Mouse (Mus musculus): ENCODE data around the gene Ccdc88c. TPM values are rescaled to one million over a fixed set of nuclear protein-coding genes. Genes with fewer than 3 reads are reported as not detected.

Ccdc88c gene
- polyA plus RNA-seq, 1 experiment: 20.9 TPM

- H3K4me3 ChIP-seq (ENCODE audit: insufficient read depth, low read length): no peak overlapping the region
- H3K27ac ChIP-seq (ENCODE audit: insufficient read depth, low read length): peak overlapping the region; percentile 21
- TF ChIP-seq CTCF (IDR thresholded peaks at IDR 0.05; ENCODE audit: extremely low read depth, insufficient read depth, low read length): no peak
- no peak for TF ChIP-seq POLR2A (IDR thresholded peaks at IDR 0.05; ENCODE audit: extremely low read depth, insufficient read depth, low read length)
- peaks cover 36% of the 10 kb centered on the region for H3K4me1 ChIP-seq (ENCODE audit: control insufficient read depth, insufficient read depth, low read length)
These were observed 43.6 kb downstream of the Ccdc88c start for GRCm38 (mm10) chr12:100985050-100985792.

- TF ChIP-seq CTCF (IDR thresholded peaks at IDR 0.05; ENCODE audit: extremely low read depth, insufficient read depth, low read length) (no peak), POLR2A (IDR thresholded peaks at IDR 0.05; ENCODE audit: extremely low read depth, insufficient read depth, low read length) (no peak)
- Histone ChIP-seq H3K27ac (ENCODE audit: insufficient read depth, low read length) (no peak overlapping the region), H3K4me3 (ENCODE audit: insufficient read depth, low read length) (no peak overlapping the region), H3K4me1 (ENCODE audit: control insufficient read depth, insufficient read depth, low read length) (peaks cover 37% of the 10 kb centered on the region)
These were observed 45.3 kb downstream of the Ccdc88c start for GRCm38 (mm10) chr12:100983565-100983964.

GRCm38 (mm10) chr12:100982217-100982616, 46.6 kb downstream of the Ccdc88c start:
- TF ChIP-seq CTCF (IDR thresholded peaks at IDR 0.05; ENCODE audit: extremely low read depth, insufficient read depth, low read length): no peak
- no peak for TF ChIP-seq POLR2A (IDR thresholded peaks at IDR 0.05; ENCODE audit: extremely low read depth, insufficient read depth, low read length)

GRCm38 (mm10) chr12:100980551-100981008, 48.3 kb downstream of the Ccdc88c start:
- no peak for TF ChIP-seq POLR2A (IDR thresholded peaks at IDR 0.05; ENCODE audit: extremely low read depth, insufficient read depth, low read length)
- TF ChIP-seq CTCF (IDR thresholded peaks at IDR 0.05; ENCODE audit: extremely low read depth, insufficient read depth, low read length): no peak
- H3K4me3 ChIP-seq (ENCODE audit: insufficient read depth, low read length): no peak overlapping the region
- peaks cover 32% of the 10 kb centered on the region for H3K4me1 ChIP-seq (ENCODE audit: control insufficient read depth, insufficient read depth, low read length)
- peak overlapping the region; percentile 31; the same call in 1 of the 2 replicates for H3K27ac ChIP-seq (ENCODE audit: insufficient read depth, low read length)

More at GRCm38 (mm10) chr12:100982217-100982616, 46.6 kb downstream of the Ccdc88c start:
- peaks cover 35% of the 10 kb centered on the region for H3K4me1 ChIP-seq (ENCODE audit: control insufficient read depth, insufficient read depth, low read length)
- H3K27ac ChIP-seq (ENCODE audit: insufficient read depth, low read length): no peak overlapping the region
- H3K4me3 ChIP-seq (ENCODE audit: insufficient read depth, low read length): no peak overlapping the region

GRCm38 (mm10) chr12:100979616-100980015, 49.2 kb downstream of the Ccdc88c start:
- TF ChIP-seq POLR2A (IDR thresholded peaks at IDR 0.05; ENCODE audit: extremely low read depth, insufficient read depth, low read length): no peak
- no peak for TF ChIP-seq CTCF (IDR thresholded peaks at IDR 0.05; ENCODE audit: extremely low read depth, insufficient read depth, low read length)
- Histone ChIP-seq H3K27ac (ENCODE audit: insufficient read depth, low read length) (0 out of 2 replicates have a peak overlapping the region, but pooled peaks have one; percentile 12), H3K4me3 (ENCODE audit: insufficient read depth, low read length) (no peak overlapping the region), H3K4me1 (ENCODE audit: control insufficient read depth, insufficient read depth, low read length) (peaks cover 28% of the 10 kb centered on the region)

- H3K27ac ChIP-seq (ENCODE audit: insufficient read depth, low read length): no peak overlapping the region
- TF ChIP-seq POLR2A (IDR thresholded peaks at IDR 0.05; ENCODE audit: extremely low read depth, insufficient read depth, low read length): no peak
- no peak for TF ChIP-seq CTCF (IDR thresholded peaks at IDR 0.05; ENCODE audit: extremely low read depth, insufficient read depth, low read length)
- H3K4me1 ChIP-seq (ENCODE audit: control insufficient read depth, insufficient read depth, low read length): peaks cover 22% of the 10 kb centered on the region
- no peak overlapping the region for H3K4me3 ChIP-seq (ENCODE audit: insufficient read depth, low read length)
These were observed 50.7 kb downstream of the Ccdc88c start for GRCm38 (mm10) chr12:100977958-100978725.

GRCm38 (mm10) chr12:100977551-100977950, 51.3 kb downstream of the Ccdc88c start:
- Histone ChIP-seq H3K27ac (ENCODE audit: insufficient read depth, low read length) (no peak overlapping the region), H3K4me1 (ENCODE audit: control insufficient read depth, insufficient read depth, low read length) (peaks cover 19% of the 10 kb centered on the region), H3K4me3 (ENCODE audit: insufficient read depth, low read length) (no peak overlapping the region)
- TF ChIP-seq CTCF (IDR thresholded peaks at IDR 0.05; ENCODE audit: extremely low read depth, insufficient read depth, low read length): no peak
- TF ChIP-seq POLR2A (IDR thresholded peaks at IDR 0.05; ENCODE audit: extremely low read depth, insufficient read depth, low read length): no peak

GRCm38 (mm10) chr12:100969808-100970207, 59.0 kb downstream of the Ccdc88c start:
- H3K4me3 ChIP-seq (ENCODE audit: insufficient read depth, low read length): no peak overlapping the region
- no peak for TF ChIP-seq CTCF (IDR thresholded peaks at IDR 0.05; ENCODE audit: extremely low read depth, insufficient read depth, low read length)
- no peak for TF ChIP-seq POLR2A (IDR thresholded peaks at IDR 0.05; ENCODE audit: extremely low read depth, insufficient read depth, low read length)
- H3K27ac ChIP-seq (ENCODE audit: insufficient read depth, low read length): no peak overlapping the region
- peaks cover 3% of the 10 kb centered on the region; the same call in 1 of the 2 replicates for H3K4me1 ChIP-seq (ENCODE audit: control insufficient read depth, insufficient read depth, low read length)

GRCm38 (mm10) chr12:100967383-100967782, 61.5 kb downstream of the Ccdc88c start:
- H3K4me1 ChIP-seq (ENCODE audit: control insufficient read depth, insufficient read depth, low read length): peaks cover 3% of the 10 kb centered on the region; the same call in 1 of the 2 replicates
- no peak overlapping the region for H3K27ac ChIP-seq (ENCODE audit: insufficient read depth, low read length)
- TF ChIP-seq POLR2A (IDR thresholded peaks at IDR 0.05; ENCODE audit: extremely low read depth, insufficient read depth, low read length) (no peak), CTCF (IDR thresholded peaks at IDR 0.05; ENCODE audit: extremely low read depth, insufficient read depth, low read length) (no peak)
- no peak overlapping the region for H3K4me3 ChIP-seq (ENCODE audit: insufficient read depth, low read length)
